Mouse (Mus musculus) bone marrow macrophage, adult 2 months (primary cell): Measurements from ENCODE around the gene Pacsin3.
"Not testable (repeated sequence)": the region's sequence is repeated elsewhere in the genome, so short reads cannot be mapped to it uniquely, and the experiment has no call there.

ENCODE experiments used
- CTCF ChIP-seq: IDR thresholded peaks from 2 replicates; pipeline ENCODE4 v1.5.1; 2012; ENCODE audit warnings: low read depth, mild to moderate bottlenecking, low read length, moderate library complexity
- POLR2A ChIP-seq: IDR thresholded peaks from 2 replicates; pipeline ENCODE4 v1.6.1; 2012; ENCODE audit warnings: mild to moderate bottlenecking, low read depth, low read length, borderline replicate concordance

DNA sequence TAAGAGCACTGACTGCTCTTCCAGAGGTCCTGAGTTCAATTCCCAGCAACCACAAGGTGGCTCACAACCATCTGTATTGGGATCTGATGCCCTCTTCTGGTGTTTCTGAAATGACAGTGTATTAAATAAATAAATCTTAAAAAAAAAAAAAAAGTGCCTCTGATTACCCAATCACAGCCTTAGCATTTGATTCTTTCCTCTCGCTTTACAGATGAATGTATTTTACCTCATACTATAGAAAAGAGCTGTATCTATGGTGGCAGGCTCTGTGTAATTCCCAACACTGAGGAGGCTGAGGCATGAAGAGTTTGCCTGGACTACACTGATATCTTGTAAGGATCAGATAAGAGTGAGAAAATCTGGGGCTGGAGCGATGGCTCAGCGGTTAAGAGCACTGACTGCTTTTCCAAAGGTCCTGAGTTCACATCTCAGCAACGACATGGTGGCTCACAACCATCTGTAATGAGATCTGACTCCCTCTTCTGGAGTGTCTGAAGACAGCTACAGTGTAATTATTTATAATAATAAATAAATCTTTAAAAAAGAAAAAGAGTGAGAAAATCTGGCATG lies 18.2 kb upstream of the Pacsin3 start:
- not testable (repeated sequence) for TF ChIP-seq CTCF, POLR2A
